Mouse (Mus musculus) gastrocnemius, postnatal 36 days (tissue): ENCODE results near the gene Pik3ap1. TPM values are rescaled to one million over a fixed set of nuclear protein-coding genes. Genes with fewer than 3 reads are reported as not detected.

Source experiments
- DNase-seq, 2 experiments: peaks; one replicate each; pipeline ENCODE4 v3.0.0; 2022
- intact Hi-C: fragments of 180-260 bp; cut with DNase I; formaldehyde crosslinking; loops from one replicate; pipeline ENCODE4 v1.15.1; 2025
- total RNA-seq, 2 experiments: library from RNA; stranded (reverse); gene quantifications; 2 replicates each; pipeline ENCODE4 v1.2.3; 2021

The Pik3ap1 gene
- total RNA-seq, 2 experiments from 2014 or later: 0.61 to 0.69 TPM

GRCm38 (mm10) chr19:41371373-41371772 is 13.5 kb downstream of the Pik3ap1 start:
- no peak for DNase-seq
- intact Hi-C loops: no loop called here

DNA sequence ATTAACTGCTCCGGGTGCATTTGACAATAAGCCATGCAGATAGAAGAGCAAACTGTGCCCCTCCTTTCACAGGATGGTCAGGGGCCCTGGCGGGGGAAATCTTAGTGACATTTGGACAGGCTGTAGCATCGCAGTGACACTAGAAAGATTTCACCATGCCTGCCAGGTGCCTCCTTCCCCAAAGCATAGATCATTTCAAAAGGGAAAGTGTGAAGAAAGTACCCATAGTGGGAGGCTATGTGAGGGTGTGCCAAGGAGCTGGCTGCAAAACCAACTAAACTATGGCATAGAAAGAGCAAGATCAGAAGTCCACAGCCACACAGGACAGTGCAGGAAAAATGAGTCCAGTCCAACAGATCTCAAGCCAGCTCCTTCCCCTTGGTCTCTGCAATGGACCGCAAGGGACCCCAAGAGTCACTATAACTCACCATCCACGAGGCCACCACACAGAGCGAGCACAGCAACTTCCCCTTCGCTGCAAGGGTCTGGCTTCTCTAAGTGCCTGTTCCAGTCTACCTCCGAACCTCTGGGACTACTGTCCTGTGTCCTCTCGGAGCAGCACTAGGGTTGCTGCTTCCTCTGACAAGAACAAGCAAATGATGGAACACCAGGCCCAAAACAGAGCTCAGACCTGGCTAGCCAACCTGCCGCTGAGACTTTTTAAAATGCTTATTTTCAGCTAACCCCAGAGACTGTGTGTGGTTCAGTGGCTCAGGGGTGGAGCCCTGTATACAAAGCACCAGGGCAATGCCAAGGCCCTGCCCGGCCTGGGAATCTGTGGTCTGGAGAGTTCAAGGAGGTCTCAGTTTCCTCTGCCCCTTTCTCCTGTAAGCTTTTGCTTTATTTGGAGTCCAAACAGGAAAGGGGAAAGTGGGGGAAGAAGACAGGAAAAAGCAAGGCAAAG is 15.1 kb downstream of the Pik3ap1 start:
- intact Hi-C loops: no loop called here
- DNase-seq: no peak

DNA sequence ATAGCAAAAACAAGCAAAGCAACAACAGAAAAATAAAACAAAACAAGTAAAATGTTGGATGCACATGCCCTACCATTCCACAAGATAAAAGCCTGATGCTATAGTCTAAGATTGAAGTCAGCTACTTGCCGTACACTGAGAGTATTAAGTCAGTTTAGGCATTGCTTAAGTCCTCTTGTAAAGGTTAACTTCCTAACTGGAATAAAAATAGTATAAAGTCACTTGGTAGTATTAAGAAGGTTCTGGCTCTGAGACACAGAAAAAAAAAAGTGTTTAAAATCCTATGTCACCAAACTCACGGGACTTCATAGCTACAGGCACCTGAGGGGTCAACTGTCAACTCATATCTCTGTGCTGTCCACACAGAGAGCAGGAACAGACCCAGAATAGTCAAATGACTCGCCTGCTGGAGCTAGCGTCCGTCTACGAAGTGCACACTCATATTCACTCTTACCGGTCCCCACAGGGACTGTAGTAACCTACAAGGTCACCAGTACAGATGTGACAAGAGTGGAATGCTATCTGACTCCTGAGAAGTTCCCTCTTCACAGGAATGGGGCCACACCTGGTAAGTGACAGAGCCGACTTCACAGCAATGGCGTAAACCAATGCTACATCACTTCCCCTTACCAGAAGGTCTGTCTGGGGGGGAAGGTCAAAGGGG is 17.9 kb downstream of the Pik3ap1 start:
- no peak for DNase-seq
- intact Hi-C loops: no loop called here

- intact Hi-C loops: no loop called here
- DNase-seq: no peak
Measured at GRCm38 (mm10) chr19:41366192-41366853, 18.6 kb downstream of the Pik3ap1 start.

GRCm38 (mm10) chr19:41365570-41365969 is 19.3 kb downstream of the Pik3ap1 start:
- intact Hi-C loops: no loop called here
- DNase-seq: no peak

DNA sequence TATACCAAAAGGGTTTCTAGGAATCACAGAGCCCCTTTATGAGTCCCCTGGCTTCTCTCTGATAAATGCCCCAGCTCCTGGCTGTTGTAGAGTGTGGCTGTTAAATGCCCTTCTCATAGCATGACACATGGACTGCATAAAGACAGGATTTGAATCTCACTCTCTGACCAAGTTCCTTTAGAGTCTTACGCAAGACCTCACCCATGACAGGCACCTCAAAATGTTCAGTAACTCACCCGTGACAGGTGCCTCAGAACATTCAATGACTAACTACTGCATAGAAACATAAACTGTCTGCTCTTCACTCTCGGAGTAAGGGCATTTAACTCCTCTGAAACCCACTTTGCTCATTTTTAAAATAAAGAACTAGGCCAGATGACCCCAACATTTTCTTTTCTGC is 20.4 kb downstream of the Pik3ap1 start:
- intact Hi-C loops: no loop called here
- DNase-seq: no peak

DNA sequence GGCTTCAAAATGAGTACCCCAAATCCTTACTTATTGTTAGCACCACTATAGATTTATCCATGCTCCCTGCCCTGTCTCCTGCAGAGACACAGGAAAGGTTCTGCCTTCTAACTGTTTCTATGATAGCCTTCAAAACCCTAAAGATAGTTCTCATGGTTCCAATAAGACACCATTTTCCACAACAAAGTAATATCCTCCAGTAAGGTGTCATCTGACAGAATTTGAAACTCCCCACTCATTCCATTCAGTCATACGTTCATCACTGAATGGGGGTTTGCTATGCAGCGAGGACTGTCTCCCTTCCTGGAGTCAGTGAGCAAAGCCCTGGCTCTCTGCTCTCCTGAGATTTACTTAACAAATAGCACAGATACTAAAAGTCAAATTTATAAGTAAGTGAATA is 21.9 kb downstream of the Pik3ap1 start:
- intact Hi-C loops: no loop called here
- DNase-seq: no peak

- intact Hi-C loops: no loop called here
- no peak for DNase-seq
Measured at GRCm38 (mm10) chr19:41360459-41360858, 24.4 kb downstream of the Pik3ap1 start.

DNA sequence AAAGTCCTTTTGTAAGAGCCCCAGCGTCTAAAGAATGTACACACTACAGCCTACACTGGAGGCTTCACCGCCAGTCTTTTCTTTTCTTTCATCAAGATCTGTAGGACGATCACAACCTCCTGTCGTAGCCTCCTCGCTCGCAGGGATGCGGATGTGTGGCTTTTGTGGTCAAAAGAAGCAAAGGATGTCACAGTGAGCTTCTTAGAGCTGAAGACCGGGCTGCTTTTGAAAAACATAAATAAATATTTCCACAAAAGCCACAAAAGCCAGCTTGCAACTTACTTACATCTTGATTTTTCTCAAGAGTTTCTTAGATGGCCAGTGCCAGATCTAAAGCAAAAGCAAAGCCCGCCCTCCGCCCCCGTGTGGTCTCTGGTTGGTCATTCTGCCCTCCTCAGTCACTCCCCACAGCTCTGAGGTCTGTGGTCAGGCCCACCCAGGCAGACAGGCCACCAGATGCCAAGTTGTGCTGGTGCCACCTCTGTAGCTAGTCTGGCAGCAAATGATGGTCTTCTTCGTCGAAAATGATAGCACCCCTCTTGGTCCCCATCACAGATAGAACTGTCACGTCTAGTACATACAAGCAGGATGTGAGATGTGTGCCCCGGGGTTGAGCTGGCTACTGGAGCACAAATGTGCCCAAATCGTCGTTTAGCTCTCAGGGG is 30.5 kb downstream of the Pik3ap1 start:
- intact Hi-C loops: no loop called here
- DNase-seq: no peak

DNA sequence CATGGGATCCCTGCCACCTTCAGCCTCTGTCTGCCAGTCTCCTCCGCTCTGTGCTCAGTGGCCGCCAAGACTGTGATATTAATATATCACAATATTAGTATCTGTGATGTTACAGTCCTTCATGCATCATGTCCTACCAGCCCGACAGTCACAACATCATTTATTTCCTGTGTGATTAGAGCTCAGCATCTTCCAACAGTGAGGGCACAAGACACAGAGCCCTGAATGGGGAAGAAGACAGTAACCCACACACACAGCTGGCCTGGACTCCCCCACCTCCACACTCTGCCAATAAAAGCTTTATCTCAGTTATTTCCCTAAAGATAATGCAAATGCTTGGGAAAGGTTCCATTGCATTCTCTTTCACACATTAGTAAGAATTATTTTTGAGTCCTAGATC is 35.3 kb downstream of the Pik3ap1 start:
- DNase-seq: no peak
- intact Hi-C loops: no loop called here

DNA sequence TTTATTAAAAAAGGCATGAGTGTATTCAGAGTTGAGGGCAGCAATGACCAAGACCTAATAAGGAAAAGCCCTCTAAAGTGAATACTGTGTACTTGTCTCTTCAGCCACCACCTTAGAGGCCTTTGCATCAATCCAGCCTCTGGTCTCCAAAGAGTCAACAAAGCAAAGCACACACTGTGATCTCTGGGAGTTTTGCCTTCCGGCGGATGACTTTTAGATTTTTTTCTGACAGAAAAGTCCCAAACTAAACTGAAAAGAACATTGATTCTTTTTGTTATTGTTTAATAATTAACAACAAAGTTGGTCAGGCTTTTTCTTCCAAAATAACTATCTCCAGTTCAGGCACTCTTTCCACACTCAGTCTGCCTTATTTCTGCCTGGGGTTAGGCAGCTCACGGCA is 36.7 kb downstream of the Pik3ap1 start:
- no peak for DNase-seq
- intact Hi-C loops: no loop called here

GRCm38 (mm10) chr19:41347326-41347725 is 37.6 kb downstream of the Pik3ap1 start:
- DNase-seq: no peak
- intact Hi-C loops: no loop called here

DNA sequence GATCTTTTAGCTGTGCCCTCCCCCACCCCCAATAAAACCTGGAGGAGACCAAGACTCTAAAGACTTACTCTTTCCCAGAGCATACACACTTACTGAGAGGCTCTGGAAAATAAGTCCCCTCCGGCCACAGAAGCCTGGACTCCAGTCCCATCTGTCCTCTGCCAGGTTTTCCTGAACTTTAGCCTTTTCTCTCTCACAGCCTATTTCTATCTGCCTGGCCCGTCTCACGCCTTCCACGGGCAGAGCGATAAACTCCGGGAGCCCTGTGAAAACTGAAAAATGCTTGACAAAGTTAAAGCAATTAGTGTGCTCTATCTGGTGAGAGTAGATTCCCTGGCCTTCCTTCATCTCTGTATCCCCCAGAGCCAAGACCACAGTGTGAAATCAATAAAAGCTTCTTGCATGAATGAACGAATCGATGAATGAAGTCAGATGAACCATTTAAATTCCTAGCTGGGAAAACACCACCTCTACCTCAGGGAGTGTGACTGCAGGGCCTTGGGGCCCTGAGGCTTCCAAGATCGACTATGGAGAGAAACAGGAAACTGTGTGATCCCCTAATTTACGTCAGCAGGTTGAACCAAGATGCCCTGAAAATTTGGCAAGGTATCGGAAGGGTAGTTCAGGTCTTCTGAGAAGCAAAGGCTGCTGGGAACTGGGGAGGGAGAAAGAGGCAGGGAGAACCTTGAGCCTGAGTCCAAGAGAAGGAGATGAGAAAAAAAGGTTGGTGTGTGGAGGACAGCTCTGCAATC is 38.6 kb downstream of the Pik3ap1 start:
- intact Hi-C loops: no loop called here
- no peak for DNase-seq

GRCm38 (mm10) chr19:41345028-41345741 is 39.7 kb downstream of the Pik3ap1 start:
- no peak for DNase-seq
- intact Hi-C loops: no loop called here

GRCm38 (mm10) chr19:41344666-41345027 is 40.3 kb downstream of the Pik3ap1 start:
- no peak for DNase-seq
- intact Hi-C loops: no loop called here

- intact Hi-C loops: no loop called here
- DNase-seq: no peak
Measured at GRCm38 (mm10) chr19:41342592-41343090, 42.3 kb downstream of the Pik3ap1 start.

GRCm38 (mm10) chr19:41341677-41342076 is 43.2 kb downstream of the Pik3ap1 start:
- no peak for DNase-seq
- intact Hi-C loops: no loop called here

DNA sequence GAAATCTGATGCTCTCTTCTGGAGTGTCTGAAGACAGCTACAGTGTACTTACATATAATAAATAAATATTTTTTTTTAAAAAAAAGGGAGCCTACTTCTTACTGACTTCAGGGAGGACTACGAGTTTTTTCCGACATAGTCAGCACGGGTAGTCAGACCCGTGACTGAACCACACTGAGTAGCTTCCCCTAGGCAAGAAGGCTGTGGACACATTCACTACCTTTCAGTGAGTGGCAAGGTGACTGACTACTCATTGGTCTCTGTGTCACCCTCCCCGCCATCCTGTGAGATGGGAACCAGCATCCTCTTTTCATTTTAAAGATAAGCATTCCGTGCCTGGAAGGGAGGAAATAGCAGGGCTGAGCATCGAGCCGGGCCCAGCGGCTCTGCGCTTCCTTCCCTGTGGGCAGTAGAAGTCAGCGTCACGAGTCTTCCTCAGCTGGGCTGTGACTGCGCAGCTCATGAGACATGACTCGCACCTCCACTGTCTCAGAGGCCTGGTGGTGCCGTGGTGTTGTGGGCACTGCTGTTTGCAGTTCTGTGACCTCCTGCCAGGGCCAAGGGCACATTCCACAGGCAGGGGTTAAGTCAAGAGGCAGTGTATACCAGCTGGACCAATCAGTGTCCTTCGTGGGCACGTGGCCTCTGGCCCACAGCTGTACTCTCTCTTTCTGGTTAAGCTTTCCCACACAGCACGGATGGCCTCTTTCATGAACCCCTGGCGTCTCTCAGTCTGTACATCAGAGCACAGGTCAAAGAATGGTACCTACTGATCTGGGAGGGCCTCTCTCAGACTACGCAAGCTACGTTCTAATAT is 45.7 kb downstream of the Pik3ap1 start:
- no peak for DNase-seq
- intact Hi-C loops: no loop called here

DNA sequence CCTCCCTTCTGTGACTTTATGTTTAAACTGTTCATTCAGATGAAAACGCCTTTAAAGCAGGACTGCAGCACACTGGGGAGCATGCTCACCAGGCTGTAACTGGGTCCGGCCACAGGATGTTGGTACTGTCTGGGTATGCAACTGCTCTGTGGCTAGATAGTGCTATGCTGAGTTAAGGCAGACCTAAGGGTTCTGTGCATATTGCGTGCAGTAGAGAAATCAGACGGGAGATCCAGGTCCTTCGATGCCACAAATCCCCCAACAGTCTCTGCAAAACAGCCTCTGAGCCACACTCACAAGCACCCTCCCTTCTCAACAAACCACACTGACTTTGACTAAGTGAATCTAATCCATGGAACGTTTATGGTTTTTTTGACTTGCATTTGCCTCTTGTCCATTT is 46.5 kb downstream of the Pik3ap1 start:
- DNase-seq: no peak
- intact Hi-C loops: no loop called here
